Mouse (Mus musculus): ENCODE data around the gene Kctd13. TPM values are rescaled to one million over a fixed set of nuclear protein-coding genes. Genes with fewer than 3 reads are reported as not detected.
"Not testable (repeated sequence)": the region's sequence is repeated elsewhere in the genome, so short reads cannot be mapped to it uniquely, and the experiment has no call there.

Gene Kctd13
- 84.3 and 85.7 TPM in 2 replicates for polyA plus RNA-seq (2015; fragmentation: Nextera tagmentation; extraction: Ambion mirVana)

GRCm38 (mm10) chr7:126928384-126929037 lies at the start of gene Kctd13:
Gene Kctd13 (plus strand): TSS chr7:126928879.
- Histone ChIP-seq H3K4me3 (replicated peaks) (peak within 1 kb of the TSS; percentile 84), H3K9me3 (no peaks in the 10 kb centered on the region), H3K27ac (peak within 1 kb of the TSS; percentile 83), H3K4me1 (replicated peaks) (peaks cover 21% of the 10 kb centered on the region), H3K27me3 (no peaks in the 10 kb centered on the region), H3K4me2 (replicated peaks) (peak within 1 kb of the TSS; percentile 96), H3K36me3 (peaks cover 22% of the 10 kb centered on the region), H3K9ac (replicated peaks) (peak within 1 kb of the TSS; percentile 83)
- ATAC-seq = peak; percentile 98
- WGBS = 4% methylated on average over 56 of the region's 56 CpGs

- WGBS = 83% methylated on average over 6 of the region's 6 CpGs
- ATAC-seq = no peak
- peak overlapping the region; percentile 69 for H3K4me3 ChIP-seq (replicated peaks)
- H3K4me2 ChIP-seq (replicated peaks) = peak overlapping the region; percentile 93
- peaks cover 44% of the 10 kb centered on the region for H3K36me3 ChIP-seq
- H3K9me3 ChIP-seq = no peaks in the 10 kb centered on the region
- peaks cover 37% of the 10 kb centered on the region for H3K4me1 ChIP-seq (replicated peaks)
- peak overlapping the region; percentile 91 for H3K9ac ChIP-seq (replicated peaks)
- no peaks in the 10 kb centered on the region for H3K27me3 ChIP-seq
- no peak overlapping the region; the same call in 1 of the 2 replicates for H3K27ac ChIP-seq
Measured at GRCm38 (mm10) chr7:126881040-126881439, 47.6 kb upstream of the Kctd13 start.

GRCm38 (mm10) chr7:126883731-126884181 lies 44.9 kb upstream of the Kctd13 start:
- Histone ChIP-seq H3K4me2 (replicated peaks) (peak overlapping the region; percentile 93), H3K4me3 (replicated peaks) (peak overlapping the region; percentile 69), H3K27ac (peak overlapping the region; percentile 96), H3K27me3 (no peaks in the 10 kb centered on the region), H3K4me1 (replicated peaks) (peaks cover 37% of the 10 kb centered on the region), H3K9me3 (no peaks in the 10 kb centered on the region), H3K36me3 (peaks cover 19% of the 10 kb centered on the region), H3K9ac (replicated peaks) (peak overlapping the region; percentile 91)
- no peak for ATAC-seq
- WGBS = 2% methylated on average over 15 of the region's 15 CpGs

DNA sequence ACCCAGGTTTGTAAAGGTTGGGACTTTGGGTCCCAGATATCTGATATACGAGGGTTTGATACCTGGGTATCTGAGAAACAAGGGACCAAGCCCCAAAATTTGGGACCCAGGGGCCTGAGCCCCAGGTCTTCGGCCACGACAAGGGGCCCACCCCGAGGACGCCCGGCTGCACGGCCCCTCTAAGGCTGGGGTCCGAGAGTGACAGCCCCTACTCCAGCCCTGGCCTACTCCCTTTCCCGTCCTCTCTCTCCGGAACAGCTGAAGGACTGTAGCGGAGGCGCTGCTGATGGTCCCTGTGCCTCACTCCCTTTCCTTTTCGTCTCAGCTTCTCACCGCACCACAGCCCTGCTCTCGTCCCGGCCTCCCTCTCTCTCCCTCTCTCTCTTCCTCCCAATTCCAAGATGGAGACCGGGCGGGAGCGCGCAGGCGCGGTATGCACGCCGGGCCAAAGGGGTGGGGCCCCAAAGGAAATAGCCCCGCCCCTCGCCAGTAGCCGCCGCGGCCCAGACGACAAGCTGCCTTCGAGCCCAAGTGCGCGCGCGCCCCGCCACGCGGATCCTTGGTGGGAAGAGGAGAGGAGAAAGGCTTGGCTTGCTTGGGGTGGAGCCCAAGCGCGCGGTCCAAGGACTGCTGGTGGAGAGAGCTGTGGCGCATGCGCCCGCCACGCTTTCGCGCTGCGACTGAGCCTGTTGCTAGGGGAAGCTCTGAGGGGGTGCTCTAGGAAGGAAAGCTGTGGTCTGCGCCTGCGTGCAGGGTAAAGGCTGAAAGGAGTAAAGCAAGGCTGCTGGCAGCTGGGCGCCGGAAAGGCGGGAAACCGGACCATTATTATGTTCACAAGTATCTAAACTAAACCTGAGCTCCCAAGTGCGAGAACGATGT lies 44.2 kb upstream of the Kctd13 start, which contains the start of gene Taok2:
Taok2 (minus strand) TSS at position 418 of the 879 bp plus-strand sequence.
- peak; percentile 99 for ATAC-seq
- Histone ChIP-seq H3K36me3 (peaks cover 17% of the 10 kb centered on the region), H3K4me2 (replicated peaks) (peak within 1 kb of the TSS; percentile 93), H3K9ac (replicated peaks) (peak within 1 kb of the TSS; percentile 91), H3K9me3 (no peaks in the 10 kb centered on the region), H3K4me1 (replicated peaks) (peaks cover 37% of the 10 kb centered on the region), H3K4me3 (replicated peaks) (peak within 1 kb of the TSS; percentile 69), H3K27me3 (no peaks in the 10 kb centered on the region), H3K27ac (peak within 1 kb of the TSS; percentile 96)
- under 1% methylated on average over 54 of the region's 56 CpGs for WGBS

GRCm38 (mm10) chr7:126887281-126887680 lies 41.4 kb upstream of the Kctd13 start:
- Histone ChIP-seq H3K4me3 (replicated peaks) (no peak overlapping the region), H3K36me3 (peaks cover 24% of the 10 kb centered on the region), H3K4me2 (replicated peaks) (no peak overlapping the region), H3K27ac (no peak overlapping the region), H3K9me3 (no peaks in the 10 kb centered on the region), H3K27me3 (no peaks in the 10 kb centered on the region), H3K9ac (replicated peaks) (no peak overlapping the region), H3K4me1 (replicated peaks) (peaks cover 15% of the 10 kb centered on the region)
- WGBS = 94% methylated on average over 5 of the region's 5 CpGs
- no peak for ATAC-seq

DNA sequence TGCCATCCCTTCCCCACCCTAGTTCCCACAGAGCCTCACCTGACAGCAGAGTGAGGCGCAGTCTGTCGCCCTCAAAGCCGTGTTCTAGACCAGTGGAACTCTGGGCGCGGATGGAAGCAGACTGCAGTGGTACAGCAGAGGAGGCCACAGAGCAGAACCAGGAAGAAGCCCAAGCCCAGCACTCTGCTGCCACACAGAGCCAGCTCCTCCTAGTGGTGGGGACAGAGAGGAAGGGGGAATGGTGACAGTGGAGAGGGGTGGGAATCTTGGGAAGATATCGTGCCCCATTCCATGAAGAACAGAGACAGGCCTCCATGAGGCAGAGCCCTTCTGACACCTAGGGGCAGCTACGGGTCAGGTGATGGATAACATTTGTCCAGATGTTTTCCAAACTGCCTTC lies 39.8 kb upstream of the Kctd13 start:
- no peak overlapping the region for H3K4me3 ChIP-seq (replicated peaks)

DNA sequence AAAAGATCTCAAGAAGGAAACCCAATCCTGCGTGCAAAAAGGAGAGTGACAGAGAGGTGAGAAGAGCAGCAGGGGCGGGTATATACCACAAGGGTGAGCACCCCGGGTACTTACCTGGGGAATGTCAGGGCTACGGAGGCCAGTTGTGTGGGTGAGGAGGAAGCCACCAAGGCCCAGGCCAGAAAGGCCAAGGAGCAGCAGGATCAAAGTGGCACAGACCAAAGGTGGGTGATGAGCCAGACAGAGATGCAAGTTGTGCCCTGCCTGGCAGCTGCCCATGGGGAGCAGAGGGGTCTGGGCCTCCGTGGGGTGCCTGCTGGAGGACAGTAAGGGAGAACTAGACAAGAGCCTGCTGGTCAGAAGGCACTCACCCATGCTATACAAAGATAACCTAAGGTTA lies 31.8 kb upstream of the Kctd13 start:
- no peaks in the 10 kb centered on the region for H3K27me3 ChIP-seq
- no peak for ATAC-seq
- H3K36me3 ChIP-seq = 0 out of 2 replicates have a peak, but pooled peaks cover 4% of the 10 kb centered on the region
- no peaks in the 10 kb centered on the region for H3K9me3 ChIP-seq
- 89% methylated on average over 5 of the region's 5 CpGs for WGBS
- peaks cover 16% of the 10 kb centered on the region for H3K4me1 ChIP-seq (replicated peaks)
- peak overlapping the region; percentile 5; the same call in 1 of the 2 replicates for H3K9ac ChIP-seq (replicated peaks)
- peak overlapping the region; percentile 74 for H3K4me2 ChIP-seq (replicated peaks)
- no peak overlapping the region for H3K27ac ChIP-seq
- 0 out of 2 replicates have a peak overlapping the region, but pooled peaks have one; percentile 65 for H3K4me3 ChIP-seq (replicated peaks)

More for the DNA sequence above, 39.8 kb upstream of the Kctd13 start:
- no peak for ATAC-seq
- H3K27ac ChIP-seq = no peak overlapping the region
- H3K4me1 ChIP-seq (replicated peaks) = no peaks in the 10 kb centered on the region
- no peak overlapping the region for H3K4me2 ChIP-seq (replicated peaks)
- H3K27me3 ChIP-seq = no peaks in the 10 kb centered on the region
- H3K9me3 ChIP-seq = no peaks in the 10 kb centered on the region
- WGBS = 57% methylated on average over 7 of the region's 7 CpGs
- H3K36me3 ChIP-seq = peaks cover 28% of the 10 kb centered on the region
- H3K9ac ChIP-seq (replicated peaks) = 0 out of 2 replicates have a peak overlapping the region, but pooled peaks have one; percentile 12

GRCm38 (mm10) chr7:126897390-126898101 lies 31.1 kb upstream of the Kctd13 start:
- Histone ChIP-seq H3K9ac (replicated peaks) (peak overlapping the region; percentile 84), H3K4me2 (replicated peaks) (peak overlapping the region; percentile 74), H3K27ac (peak overlapping the region; percentile 86), H3K4me3 (replicated peaks) (peak overlapping the region; percentile 65), H3K4me1 (replicated peaks) (peaks cover 16% of the 10 kb centered on the region), H3K27me3 (no peaks in the 10 kb centered on the region), H3K9me3 (no peaks in the 10 kb centered on the region), H3K36me3 (0 out of 2 replicates have a peak, but pooled peaks cover 4% of the 10 kb centered on the region)
- no peak; the same call in 1 of the 2 replicates for ATAC-seq
- WGBS = 25% methylated on average over 16 of the region's 16 CpGs

DNA sequence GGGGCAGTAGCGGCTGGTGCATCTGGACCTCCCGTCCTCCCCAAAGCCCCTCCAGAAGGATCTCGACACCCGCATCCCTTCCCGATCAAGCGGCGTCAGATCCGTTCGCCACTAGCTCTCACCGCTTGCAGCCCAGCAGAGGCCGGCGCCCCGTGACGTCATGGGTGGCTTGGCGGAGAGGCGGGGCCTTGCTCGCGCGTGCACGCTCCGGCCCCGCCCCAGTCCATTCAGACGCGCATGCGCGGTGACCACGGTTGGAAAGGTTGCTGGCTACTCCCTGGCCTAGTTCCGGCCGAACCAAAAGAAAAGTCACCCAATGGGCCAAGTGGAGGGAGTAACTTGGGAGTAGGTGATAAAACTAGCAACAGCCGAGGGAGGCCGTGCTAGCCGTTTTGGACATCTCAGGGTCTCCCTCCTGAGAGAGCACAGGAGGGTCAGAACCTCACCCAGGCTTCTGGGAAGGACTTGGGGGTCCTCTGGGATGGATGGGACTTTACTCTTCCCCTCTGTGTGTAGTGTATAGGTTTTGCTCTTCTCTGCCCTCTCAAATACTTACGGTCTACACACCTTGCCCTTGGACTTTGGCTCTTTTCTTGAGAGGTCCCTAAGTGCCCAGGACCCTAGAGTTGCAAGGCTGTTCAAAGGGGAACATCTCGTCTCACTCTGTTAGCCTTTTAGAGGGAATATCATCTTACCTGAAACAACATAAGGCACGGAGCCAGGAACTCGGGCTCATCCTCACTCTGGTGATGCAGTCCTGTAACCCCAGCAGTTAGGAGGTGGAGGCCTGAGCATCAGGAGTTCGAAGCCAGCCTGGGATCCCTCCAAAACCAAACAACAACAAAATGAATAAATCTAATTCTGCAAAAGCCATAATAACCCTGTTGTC lies 30.3 kb upstream of the Kctd13 start:
- no peaks in the 10 kb centered on the region for H3K27me3 ChIP-seq
- WGBS = 13% methylated on average over 37 of the region's 37 CpGs
- peak overlapping the region; percentile 74 for H3K4me2 ChIP-seq (replicated peaks)
- ATAC-seq = peak; percentile 95
- no peaks in the 10 kb centered on the region for H3K9me3 ChIP-seq
- H3K9ac ChIP-seq (replicated peaks) = peak overlapping the region; percentile 84
- H3K4me1 ChIP-seq (replicated peaks) = peaks cover 16% of the 10 kb centered on the region
- no peaks in the 10 kb centered on the region for H3K36me3 ChIP-seq
- H3K4me3 ChIP-seq (replicated peaks) = peak overlapping the region; percentile 65
- peak overlapping the region; percentile 86 for H3K27ac ChIP-seq

GRCm38 (mm10) chr7:126899781-126900180 lies 28.9 kb upstream of the Kctd13 start:
- not testable (repeated sequence) for H3K4me3 ChIP-seq (replicated peaks); ATAC-seq
- 91% methylated on average over 9 of the region's 9 CpGs for WGBS

DNA sequence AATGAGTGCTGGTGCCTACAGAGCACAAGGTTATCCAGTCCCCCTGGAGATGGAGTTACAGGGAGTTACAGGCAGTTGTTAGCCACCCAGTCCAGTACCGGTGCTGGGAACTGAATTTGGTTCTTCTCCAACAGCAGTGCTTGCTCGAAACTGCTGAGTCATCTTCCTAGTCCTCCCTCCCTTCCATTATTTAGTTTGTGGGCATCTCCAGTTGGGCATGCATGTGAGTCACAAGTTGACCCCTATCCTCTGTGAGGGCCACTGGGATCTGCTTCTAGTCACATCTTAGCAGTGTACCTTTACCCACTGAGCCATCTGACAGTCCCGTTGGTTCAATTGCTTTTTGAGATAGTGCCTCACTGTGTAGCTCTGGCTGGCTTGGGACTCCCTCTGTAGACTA lies 23.1 kb upstream of the Kctd13 start:
- Histone ChIP-seq H3K27ac (no peak overlapping the region), H3K36me3 (no peaks in the 10 kb centered on the region), H3K4me2 (replicated peaks) (no peak overlapping the region), H3K4me3 (replicated peaks) (no peak overlapping the region), H3K9ac (replicated peaks) (no peak overlapping the region), H3K9me3 (no peaks in the 10 kb centered on the region), H3K4me1 (replicated peaks) (no peaks in the 10 kb centered on the region), H3K27me3 (no peaks in the 10 kb centered on the region)
- ATAC-seq = no peak
- 79% methylated on average over 3 of the region's 3 CpGs for WGBS

More at GRCm38 (mm10) chr7:126899781-126900180, 28.9 kb upstream of the Kctd13 start:
- H3K36me3 ChIP-seq; H3K9me3 ChIP-seq; H3K27me3 ChIP-seq; H3K4me2 ChIP-seq (replicated peaks); H3K27ac ChIP-seq; H3K9ac ChIP-seq (replicated peaks): not testable (repeated sequence)
- peaks cover 16% of the 10 kb centered on the region for H3K4me1 ChIP-seq (replicated peaks)
